Mouse (Mus musculus) spleen, adult 2 months (tissue): ENCODE measurements at regions not wholly inside any gene's neighbourhood (a gene's known extent, or its start where the extent isn't known, plus 50 kb on each side); places are given as distances from the start of the nearest gene placed in this dataset.

Experiments
- CTCF ChIP-seq: fragments of 200-500 bp; IDR thresholded peaks from 2 replicates; pipeline ENCODE4 v1.5.1; 2011; ENCODE audit warnings: mild to moderate bottlenecking, inconsistent platforms; ENCODE audit not compliant: insufficient read depth, insufficient read length, insufficient replicate concordance; ENCODE audit errors: extremely low read depth
- POLR2A ChIP-seq: fragments of 200-500 bp; IDR thresholded peaks from 2 replicates; pipeline ENCODE4 v1.6.1; 2011; ENCODE audit warnings: low read depth, low read length, inconsistent platforms

GRCm38 (mm10) chr10:117444761-117445160 is 64.9 kb upstream of the Cpsf6 start:
- TF ChIP-seq POLR2A, result no peak
- TF ChIP-seq CTCF, result no peak
